Mouse (Mus musculus) cortical plate, adult 2 months (tissue): ENCODE data around the gene B3glct. TPM values are rescaled to one million over a fixed set of nuclear protein-coding genes. Genes with fewer than 3 reads are reported as not detected.
A peak's percentile ranks its signal among the peaks of the same experiment; 100 is the strongest.

Experiments used
- H3K27ac ChIP-seq: fragments of 200-500 bp; 2 replicates; pipeline ENCODE4 v1.5.1; 2012; ENCODE audit warnings: low read length, control low read depth, inconsistent platforms; ENCODE audit not compliant: insufficient read depth
- H3K4me1 ChIP-seq: fragments of 200-500 bp; 2 replicates; pipeline ENCODE4 v1.6.1; 2011; ENCODE audit warnings: low read length; ENCODE audit not compliant: control insufficient read depth, insufficient read depth
- H3K4me3 ChIP-seq: fragments of 200-500 bp; 2 replicates; pipeline ENCODE4 v1.5.1; 2011; ENCODE audit warnings: mild to moderate bottlenecking, low read length, control low read depth; ENCODE audit not compliant: insufficient read depth
- CTCF ChIP-seq: fragments of 200-500 bp; IDR thresholded peaks from 2 replicates; pipeline ENCODE4 v1.5.1; 2011; ENCODE audit warnings: mild to moderate bottlenecking, control low read depth, low read length; ENCODE audit not compliant: insufficient read depth; ENCODE audit errors: extremely low read depth
- POLR2A ChIP-seq: fragments of 200-500 bp; IDR thresholded peaks from 2 replicates; pipeline ENCODE4 v1.6.1; 2011; ENCODE audit warnings: mild to moderate bottlenecking, low read length, control low read depth; ENCODE audit not compliant: insufficient read depth; ENCODE audit errors: extremely low read depth
- polyA plus RNA-seq: library from polyadenylated mRNA; depleted of rRNA; stranded (reverse); fragments of >200 nt; gene quantifications from 2 replicates; pipeline ENCODE4 v1.2.3, GENCODE M21; 2012

B3glct gene
- polyA plus RNA-seq, 1 experiment: 14.2 TPM

DNA sequence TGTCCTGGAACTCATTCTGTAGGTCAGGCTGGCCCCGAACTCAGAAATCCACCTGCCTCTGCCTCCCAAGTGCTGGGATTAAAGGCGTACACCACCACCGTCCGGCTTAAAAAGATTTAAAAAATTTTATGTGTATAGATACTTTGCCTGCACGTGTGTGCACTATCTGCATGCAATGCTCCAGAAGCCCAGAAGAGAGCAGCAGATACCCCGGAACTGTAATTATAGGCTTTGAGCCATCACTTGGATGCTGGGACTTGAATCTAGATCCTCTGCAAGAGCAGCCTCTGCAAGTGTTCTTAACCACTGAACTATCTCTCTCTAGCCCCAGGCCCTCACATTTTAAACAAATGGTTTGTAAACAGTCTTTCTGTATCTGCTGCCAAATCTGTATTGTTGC lies 15.1 kb upstream of the B3glct start:
- TF ChIP-seq CTCF (no peak), POLR2A (no peak)
- Histone ChIP-seq H3K4me1 (no peaks in the 10 kb centered on the region), H3K4me3 (no peak overlapping the region), H3K27ac (no peak overlapping the region)

DNA sequence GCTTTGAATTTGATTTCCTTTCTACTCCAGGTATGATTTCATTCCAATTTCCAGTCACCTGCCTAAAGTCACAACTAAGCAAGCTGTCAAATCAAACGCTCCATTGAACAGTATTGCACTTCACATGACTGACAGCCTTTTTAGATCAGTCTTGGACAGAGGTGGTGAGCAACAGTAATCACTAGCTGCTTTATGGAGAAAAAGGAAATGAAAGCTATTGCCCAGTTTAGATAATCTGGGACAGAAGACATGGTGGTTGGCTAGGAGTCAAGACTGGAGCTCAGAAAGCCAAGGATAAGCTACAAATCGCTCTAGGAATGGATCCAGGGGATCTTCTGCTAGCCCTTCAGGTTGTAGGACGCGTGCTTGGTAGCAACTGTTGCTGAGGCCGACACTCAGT lies 14.6 kb upstream of the B3glct start:
- TF ChIP-seq CTCF: no peak
- no peak for TF ChIP-seq POLR2A
- no peak overlapping the region for H3K4me3 ChIP-seq
- no peak overlapping the region for H3K27ac ChIP-seq
- no peaks in the 10 kb centered on the region for H3K4me1 ChIP-seq

DNA sequence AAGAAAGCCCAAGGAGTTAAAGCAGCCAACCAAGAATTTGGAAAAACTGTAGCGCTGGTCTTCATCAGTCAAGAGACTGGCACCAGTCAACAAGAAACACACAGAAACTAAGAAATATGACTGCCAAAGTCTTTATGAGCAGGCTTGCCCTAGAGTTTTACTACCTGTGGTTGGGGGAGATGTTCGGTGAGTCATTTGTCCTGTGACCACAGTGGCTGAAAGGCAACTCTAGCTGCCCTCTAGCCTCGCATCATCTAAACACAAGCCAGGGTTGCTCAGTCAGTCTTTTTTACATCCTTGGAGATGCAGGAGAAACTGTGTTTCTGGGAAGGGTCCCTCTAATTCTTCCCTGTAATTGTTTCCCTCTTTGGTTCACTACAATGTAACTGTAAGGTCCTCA lies 834 bp upstream of the B3glct start:
- no peak for TF ChIP-seq POLR2A
- TF ChIP-seq CTCF: no peak
- Histone ChIP-seq H3K4me3 (no peak overlapping the region), H3K27ac (no peak overlapping the region), H3K4me1 (no peaks in the 10 kb centered on the region)

DNA sequence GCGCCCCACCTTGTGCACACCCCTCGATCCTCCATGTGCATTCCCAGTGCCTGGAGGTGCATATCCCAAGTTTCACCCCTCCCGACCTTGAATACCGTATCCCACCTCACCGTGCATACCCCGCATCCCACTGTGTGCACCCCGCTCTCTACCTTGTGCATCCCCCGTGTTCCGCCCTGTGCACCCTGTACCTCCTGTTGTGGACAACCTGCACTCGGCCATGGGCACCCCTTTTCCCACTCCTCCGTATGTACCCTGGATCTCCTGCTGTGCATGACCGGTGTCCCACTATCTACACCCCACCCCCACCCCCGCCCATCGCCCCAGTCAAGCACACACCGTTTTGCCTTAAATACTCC lies 939 bp downstream of the B3glct start:
- TF ChIP-seq CTCF (no peak), POLR2A (no peak)
- no peaks in the 10 kb centered on the region for H3K4me1 ChIP-seq
- peak overlapping the region; percentile 75 for H3K4me3 ChIP-seq
- H3K27ac ChIP-seq: no peak overlapping the region

DNA sequence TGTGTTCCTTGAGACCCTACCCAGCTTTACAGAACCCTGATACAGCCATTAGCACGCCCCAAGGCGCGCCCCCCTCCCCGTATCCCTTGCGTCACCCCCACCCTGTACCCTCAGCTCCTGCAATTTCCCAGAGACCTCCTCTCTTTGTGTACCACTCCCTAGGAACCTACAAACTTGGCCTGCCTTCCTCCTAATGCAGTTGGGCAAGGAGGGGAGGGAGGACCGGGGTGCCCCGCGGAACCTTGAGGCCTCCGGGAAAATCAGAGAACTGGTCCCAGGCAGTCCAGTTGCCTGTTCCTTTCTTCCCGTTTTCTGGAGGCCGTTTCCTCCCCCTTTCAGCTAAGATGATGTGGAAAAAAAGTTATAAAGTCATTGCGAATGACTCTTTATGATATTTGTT lies 1.3 kb downstream of the B3glct start:
- peak overlapping the region; percentile 75 for H3K4me3 ChIP-seq

GRCm38 (mm10) chr5:149679886-149680285 lies 1.9 kb downstream of the B3glct start:
- no peak overlapping the region for H3K27ac ChIP-seq
- no peak overlapping the region; the same call in 1 of the 2 replicates for H3K4me3 ChIP-seq
- no peaks in the 10 kb centered on the region for H3K4me1 ChIP-seq
- TF ChIP-seq CTCF: no peak
- TF ChIP-seq POLR2A: no peak

More for the DNA sequence above, 1.3 kb downstream of the B3glct start:
- TF ChIP-seq POLR2A (no peak), CTCF (no peak)
- Histone ChIP-seq H3K27ac (no peak overlapping the region), H3K4me1 (no peaks in the 10 kb centered on the region)

DNA sequence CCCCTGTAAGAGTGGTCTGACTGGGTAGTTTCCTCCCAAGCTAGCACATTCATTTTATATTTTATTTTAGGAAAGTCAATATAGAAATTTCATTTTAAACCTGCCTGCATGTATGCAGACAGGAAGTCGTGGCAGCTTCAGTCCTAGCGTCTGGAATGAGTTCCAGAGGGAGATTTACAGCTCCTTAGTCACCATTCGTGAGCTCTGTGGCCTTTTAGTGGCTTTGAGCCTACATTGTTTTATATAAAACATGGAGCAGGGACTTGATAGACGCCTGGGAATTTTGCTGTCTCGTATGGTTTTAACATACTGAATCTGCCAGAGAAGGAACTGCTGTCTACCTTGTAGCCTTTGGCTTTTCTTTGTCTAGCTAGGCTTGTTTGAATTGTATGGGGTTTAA lies 2.9 kb downstream of the B3glct start:
- TF ChIP-seq CTCF (no peak), POLR2A (no peak)
- H3K4me1 ChIP-seq: no peaks in the 10 kb centered on the region
- no peak overlapping the region for H3K4me3 ChIP-seq
- H3K27ac ChIP-seq: no peak overlapping the region

DNA sequence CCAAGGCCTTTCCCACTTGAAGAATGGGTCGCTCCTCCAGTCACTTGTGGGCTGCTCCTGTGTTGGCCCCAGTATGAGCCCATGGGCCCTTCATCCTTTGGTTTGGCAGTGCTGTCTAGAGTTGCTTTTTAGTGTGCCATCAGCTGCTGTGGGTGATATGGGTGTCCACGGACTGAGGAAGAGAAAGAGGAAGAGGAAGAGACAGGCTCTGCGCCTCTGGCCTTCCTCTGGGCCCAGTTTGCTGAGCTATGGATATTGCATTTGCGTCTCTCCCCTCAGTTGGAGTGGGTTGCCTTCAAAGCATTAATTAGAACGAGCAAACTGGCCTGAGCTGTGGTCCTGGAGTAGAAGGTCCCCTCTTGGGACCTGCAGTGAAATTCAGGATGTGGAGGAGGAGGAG lies 11.8 kb downstream of the B3glct start:
- TF ChIP-seq CTCF: no peak
- TF ChIP-seq POLR2A: no peak
- H3K4me1 ChIP-seq: no peaks in the 10 kb centered on the region
- H3K4me3 ChIP-seq: no peak overlapping the region
- no peak overlapping the region for H3K27ac ChIP-seq

GRCm38 (mm10) chr5:149692548-149692947 lies 14.5 kb downstream of the B3glct start:
- no peak overlapping the region for H3K27ac ChIP-seq

DNA sequence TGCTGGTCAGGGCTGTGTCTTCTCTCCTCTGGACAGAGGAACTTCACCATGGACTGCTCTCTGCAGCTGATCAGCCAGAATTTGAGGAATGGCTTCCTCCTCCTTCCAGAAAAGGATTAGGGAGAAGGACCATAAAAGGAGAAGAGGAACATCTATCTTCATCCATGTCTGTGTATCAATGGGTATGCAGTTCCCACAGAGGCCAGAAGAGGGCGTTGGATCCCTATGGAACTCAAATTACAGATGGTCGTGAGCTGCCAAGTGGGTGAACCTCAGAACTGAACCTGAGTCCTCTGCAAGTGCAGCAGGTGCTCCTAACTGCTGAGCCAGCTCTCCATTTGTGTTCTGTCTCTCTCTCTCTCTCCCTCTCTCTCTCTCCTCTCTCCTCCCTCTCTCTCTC lies 15.2 kb downstream of the B3glct start:
- Histone ChIP-seq H3K27ac (no peak overlapping the region), H3K4me1 (no peaks in the 10 kb centered on the region), H3K4me3 (no peak overlapping the region)
- no peak for TF ChIP-seq POLR2A
- no peak for TF ChIP-seq CTCF

More at GRCm38 (mm10) chr5:149692548-149692947, 14.5 kb downstream of the B3glct start:
- TF ChIP-seq POLR2A: no peak
- peak; percentile 42 for TF ChIP-seq CTCF
- Histone ChIP-seq H3K4me3 (no peak overlapping the region; the same call in 1 of the 2 replicates), H3K4me1 (no peaks in the 10 kb centered on the region)
